Mouse (Mus musculus) liver, adult (tissue): ENCODE results near the gene Eef2k.
A peak's percentile ranks its signal among the peaks of the same experiment; 100 is the strongest.

ENCODE experiments used
- GATA4 ChIP-seq: IDR thresholded peaks from 2 replicates; pipeline ENCODE4 v1.6.1; 2014; ENCODE audit warnings: mild to moderate bottlenecking, low read length; ENCODE audit not compliant: insufficient replicate concordance

The Eef2k gene

GRCm38 (mm10) chr7:120897711-120898335 lies 55.2 kb downstream of the Eef2k start:
- no peak for TF ChIP-seq GATA4

- no peak for TF ChIP-seq GATA4
Observed at GRCm38 (mm10) chr7:120900191-120900590, 57.6 kb downstream of the Eef2k start.

- TF ChIP-seq GATA4 = no peak
Observed at GRCm38 (mm10) chr7:120901701-120902100, 59.1 kb downstream of the Eef2k start.

- TF ChIP-seq GATA4 = no peak
Observed at GRCm38 (mm10) chr7:120902931-120903330, 60.3 kb downstream of the Eef2k start.

- TF ChIP-seq GATA4 = no peak
Observed at GRCm38 (mm10) chr7:120913332-120913731, 70.7 kb downstream of the Eef2k start.

- no peak for TF ChIP-seq GATA4
Observed at GRCm38 (mm10) chr7:120916262-120916875, 73.7 kb downstream of the Eef2k start.

GRCm38 (mm10) chr7:120917279-120917591 lies 74.6 kb downstream of the Eef2k start:
- TF ChIP-seq GATA4 = no peak

GRCm38 (mm10) chr7:120917592-120918461 lies 75.2 kb downstream of the Eef2k start, which contains the start of gene Polr3e:
Polr3e (plus strand) TSS chr7:120917744.
- peak; percentile 51; the same call in 1 of the 2 replicates for TF ChIP-seq GATA4

- peak; percentile 24; the same call in 1 of the 2 replicates for TF ChIP-seq GATA4
Observed at GRCm38 (mm10) chr7:120918526-120918962, 75.9 kb downstream of the Eef2k start.

- no peak for TF ChIP-seq GATA4
Observed at GRCm38 (mm10) chr7:120933110-120933509, 90.5 kb downstream of the Eef2k start.

GRCm38 (mm10) chr7:120933680-120934195 lies 91.1 kb downstream of the Eef2k start:
- no peak for TF ChIP-seq GATA4

- no peak for TF ChIP-seq GATA4
Observed at GRCm38 (mm10) chr7:120934716-120935115, 92.1 kb downstream of the Eef2k start.

- TF ChIP-seq GATA4 = no peak
Observed at GRCm38 (mm10) chr7:120936522-120936921, 93.9 kb downstream of the Eef2k start.

GRCm38 (mm10) chr7:120938206-120938605 lies 95.6 kb downstream of the Eef2k start:
- TF ChIP-seq GATA4 = no peak

- TF ChIP-seq GATA4 = no peak
Observed at GRCm38 (mm10) chr7:120940343-120940742, 97.7 kb downstream of the Eef2k start.

- no peak for TF ChIP-seq GATA4
Observed at GRCm38 (mm10) chr7:120941214-120941613, 98.6 kb downstream of the Eef2k start.

GRCm38 (mm10) chr7:120942506-120942905 lies 99.9 kb downstream of the Eef2k start:
- no peak for TF ChIP-seq GATA4
